Mouse (Mus musculus) fibroblast of lung, adult 2 months (primary cell): ENCODE data around the gene Tardbp.
A peak's percentile ranks its signal among the peaks of the same experiment; 100 is the strongest.

Experiments used
- DNase-seq: peaks from one replicate; pipeline ENCODE4 v3.0.0-alpha.2; 2011; ENCODE audit warnings: low read depth

Tardbp gene

GRCm38 (mm10) chr4:148626623-148627185 lies at the start of gene Tardbp:
Gene Tardbp (minus strand): TSS chr4:148627019.
- DNase-seq, result peak; percentile 80

GRCm38 (mm10) chr4:148676188-148676960 lies 49.6 kb upstream of the Tardbp start:
- no peak for DNase-seq

DNA sequence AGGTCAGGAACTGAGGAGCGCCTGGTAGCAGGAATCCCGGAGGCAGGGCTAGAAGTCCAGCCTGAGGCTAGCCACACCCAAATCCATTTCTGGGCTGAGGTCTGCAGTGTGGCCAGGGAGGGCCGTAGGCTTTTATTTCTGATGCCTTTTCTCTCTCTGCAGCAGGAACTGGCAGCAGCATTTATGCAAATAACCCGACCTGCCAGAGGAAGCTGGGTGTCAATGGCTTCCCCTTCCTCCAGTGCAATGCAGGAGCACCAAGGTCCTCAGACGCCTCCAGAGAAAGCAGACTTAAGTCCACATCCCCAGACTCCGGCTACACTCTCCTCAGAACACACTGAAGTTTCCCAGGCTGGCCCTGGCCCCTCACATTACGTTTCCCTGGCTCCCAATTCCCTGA lies 48.2 kb upstream of the Tardbp start:
- no peak for DNase-seq

DNA sequence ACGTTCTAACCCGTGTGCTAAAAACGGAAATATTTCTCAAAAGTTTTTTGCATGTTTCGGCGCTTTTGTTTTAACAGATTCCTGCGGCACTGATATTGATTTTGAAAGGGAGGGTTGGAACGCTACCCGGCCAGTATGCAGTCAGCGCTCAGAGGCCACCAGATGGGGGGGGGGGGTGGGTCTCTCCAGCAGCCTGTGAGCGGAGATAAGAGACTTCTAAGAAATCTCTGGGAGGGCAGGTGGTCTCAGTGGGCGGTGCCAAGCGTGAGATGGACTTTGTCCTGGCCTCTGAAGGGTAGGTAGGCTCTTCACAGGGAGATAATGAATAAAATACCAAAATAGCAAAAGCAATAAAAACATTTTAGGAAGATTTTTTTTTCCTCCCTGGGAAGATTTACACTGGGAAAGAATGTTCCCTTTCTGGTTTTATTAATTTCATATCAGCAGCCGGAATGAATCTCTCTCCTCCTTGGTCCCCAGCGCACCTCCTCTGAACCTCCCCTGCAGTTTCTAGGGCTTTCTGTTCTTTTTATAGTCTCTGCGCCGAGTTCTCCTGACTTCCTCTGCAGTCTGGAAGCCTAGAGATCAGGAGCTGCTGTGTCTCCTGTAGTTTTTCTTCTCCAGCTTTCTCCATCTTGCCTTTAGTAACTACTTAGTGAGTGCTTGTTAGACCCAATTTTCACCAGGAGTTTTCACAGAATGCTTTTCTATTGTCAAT lies 44.6 kb upstream of the Tardbp start:
- DNase-seq, result no peak

- no peak for DNase-seq
These were observed 40.4 kb upstream of the Tardbp start for GRCm38 (mm10) chr4:148667006-148667755.

- no peak for DNase-seq
These were observed 37.2 kb upstream of the Tardbp start for GRCm38 (mm10) chr4:148664021-148664420.

- no peak for DNase-seq
These were observed 36.5 kb upstream of the Tardbp start for GRCm38 (mm10) chr4:148663326-148663725.

DNA sequence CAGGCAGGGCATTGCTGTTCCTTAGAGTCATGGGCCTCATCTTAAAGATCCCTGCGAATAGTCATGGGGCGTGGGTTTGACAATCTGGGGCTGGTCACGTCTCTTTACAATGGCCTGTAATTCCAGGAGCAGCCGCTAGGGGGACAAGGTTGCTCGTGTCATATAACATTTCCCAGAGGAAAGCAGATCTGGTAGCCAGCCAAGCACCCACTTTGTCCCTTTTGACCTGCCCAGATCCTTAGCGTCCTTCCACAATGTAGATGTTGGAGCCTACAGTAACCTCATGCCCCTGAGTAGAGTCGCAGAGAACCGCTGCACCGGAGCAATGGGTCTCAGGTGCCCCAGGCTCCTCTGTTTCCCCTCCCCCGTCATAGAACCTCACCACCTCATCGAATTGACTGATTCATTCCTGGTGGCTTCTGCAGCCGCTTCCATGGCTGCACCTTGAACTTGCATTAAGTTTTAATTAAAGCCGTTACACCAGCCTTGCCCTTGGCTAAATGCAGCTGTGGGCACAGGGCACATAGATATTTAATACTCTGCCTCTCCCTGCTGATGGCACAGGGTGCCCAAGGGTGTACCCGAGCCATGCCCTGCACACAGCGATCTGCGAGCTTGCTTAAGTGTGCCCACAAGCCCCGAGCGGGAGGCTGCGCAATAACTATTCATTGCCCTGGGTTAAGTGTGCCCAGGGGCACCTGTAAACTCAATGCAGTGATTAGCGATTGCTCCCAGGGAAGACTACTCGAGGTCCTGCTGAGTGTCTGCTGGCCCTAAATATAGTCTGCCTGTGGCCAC lies 35.5 kb upstream of the Tardbp start:
- no peak for DNase-seq

- no peak for DNase-seq
These were observed 33.4 kb upstream of the Tardbp start for GRCm38 (mm10) chr4:148660174-148660573.

DNA sequence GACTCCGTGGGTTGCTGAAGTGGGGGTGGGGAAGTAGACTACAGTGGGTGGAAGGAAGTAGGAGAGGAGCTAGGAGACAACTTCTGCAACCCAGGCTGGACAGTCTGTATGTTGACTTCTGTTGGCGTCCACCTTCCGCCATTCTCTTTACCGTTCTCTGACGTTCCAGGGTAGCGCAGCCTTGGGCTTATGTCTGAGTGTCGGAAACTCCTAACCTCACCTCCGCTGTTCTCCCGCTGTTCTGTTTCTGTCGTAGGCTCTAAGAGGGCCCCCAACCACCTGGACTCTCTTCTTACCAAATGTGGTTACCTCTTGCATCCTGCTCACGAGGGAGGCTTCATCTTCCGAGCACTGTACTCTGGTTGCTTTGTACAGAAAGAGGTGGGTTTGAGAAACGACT lies 31.0 kb upstream of the Tardbp start:
- DNase-seq, result no peak

GRCm38 (mm10) chr4:148656691-148657258 lies 30.0 kb upstream of the Tardbp start:
- DNase-seq, result no peak

DNA sequence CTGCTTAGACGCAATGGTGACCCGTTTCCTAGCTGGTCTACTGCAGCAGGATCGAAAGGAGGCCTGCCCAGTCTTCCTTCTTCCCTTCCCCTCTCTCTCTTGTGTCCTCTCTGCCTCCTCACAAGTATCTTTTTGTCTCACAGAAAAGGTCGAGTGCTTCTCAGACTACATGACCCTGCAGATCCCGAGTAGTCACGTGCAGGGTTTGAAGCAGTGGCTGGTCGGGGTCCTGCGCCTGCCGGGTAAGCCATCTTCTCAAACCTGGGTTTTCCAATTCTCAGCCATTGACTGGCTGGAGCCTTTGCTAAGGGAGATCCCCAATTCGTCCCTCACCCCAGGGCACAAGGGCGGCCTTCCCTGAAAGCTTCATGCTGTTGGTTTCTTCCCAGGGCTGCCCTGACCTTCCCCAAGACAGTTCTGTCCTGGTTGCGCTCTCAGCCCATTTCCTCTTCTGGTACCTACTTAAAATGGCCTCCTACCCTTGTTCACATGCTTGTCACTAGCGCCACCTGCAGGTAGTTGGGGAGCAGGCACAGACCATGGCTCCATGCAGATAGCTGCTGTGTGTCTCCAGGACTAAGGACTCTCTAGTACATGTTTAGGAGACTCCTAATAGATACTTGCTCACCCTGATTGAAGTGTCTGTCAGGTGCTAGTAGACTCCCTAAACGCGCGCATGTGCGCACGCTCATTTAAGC lies 28.0 kb upstream of the Tardbp start:
- no peak for DNase-seq

DNA sequence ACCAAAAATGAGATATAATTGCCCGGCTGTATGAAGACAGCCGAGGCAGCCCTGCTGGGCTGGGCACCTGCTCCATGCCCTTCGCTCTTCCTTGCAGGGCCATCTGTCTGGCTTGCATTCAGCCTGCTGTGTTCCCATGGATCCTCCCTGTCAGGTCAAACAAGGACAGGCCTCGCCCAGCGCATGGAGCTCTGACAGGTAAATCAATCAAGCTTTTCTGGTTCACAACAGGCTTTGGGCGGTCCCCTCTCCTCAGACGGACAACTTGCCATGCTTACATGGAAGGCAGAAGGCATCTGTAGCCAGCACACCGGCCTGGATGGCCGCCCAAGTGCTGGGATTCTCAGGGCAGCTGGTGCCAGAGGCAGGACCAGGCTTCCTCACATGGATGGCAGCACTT lies 24.2 kb upstream of the Tardbp start:
- DNase-seq, result no peak

- no peak for DNase-seq
These were observed 22.5 kb upstream of the Tardbp start for GRCm38 (mm10) chr4:148649309-148649708.

DNA sequence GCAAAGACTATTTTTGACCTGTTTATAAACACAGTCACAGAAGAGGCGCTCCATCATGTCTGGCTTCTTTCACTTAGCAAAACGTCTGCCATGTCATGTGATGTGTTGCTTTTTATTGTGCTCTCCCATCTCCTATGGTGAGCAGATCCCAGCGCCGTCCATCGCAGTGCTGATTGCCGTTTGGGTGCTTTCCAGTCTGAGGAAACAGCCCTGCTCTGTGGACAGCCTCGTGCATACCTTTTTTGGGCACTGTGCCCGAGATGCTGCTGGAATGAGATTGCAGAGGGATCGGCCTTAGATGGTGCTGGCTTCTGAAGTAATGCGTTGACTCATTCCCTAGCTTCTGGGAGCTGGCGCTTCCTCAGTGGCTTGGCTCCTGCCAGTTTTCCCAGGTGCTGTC lies 19.8 kb upstream of the Tardbp start:
- DNase-seq, result peak; percentile 23

DNA sequence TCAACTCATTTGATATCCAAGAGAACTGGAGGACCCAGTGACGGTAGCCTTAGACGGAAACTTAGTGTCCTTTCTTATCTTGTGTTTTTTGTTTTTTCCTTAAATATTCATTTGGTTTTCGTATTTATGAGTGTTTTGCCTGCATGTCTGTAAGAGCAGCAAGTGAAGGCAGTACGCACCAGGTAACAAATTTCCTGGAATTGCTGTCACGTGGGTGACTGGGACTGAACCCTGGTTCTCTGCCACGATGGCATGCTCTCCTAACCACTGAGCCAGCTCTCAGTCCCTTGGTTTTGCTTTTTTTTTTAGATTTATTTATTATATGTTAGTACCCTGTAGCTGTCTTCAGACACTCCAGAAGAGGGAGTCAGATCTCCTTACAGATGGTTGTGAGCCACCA lies 18.1 kb upstream of the Tardbp start:
- no peak for DNase-seq

GRCm38 (mm10) chr4:148644157-148644511 lies 17.3 kb upstream of the Tardbp start:
- DNase-seq, result peak; percentile 3

DNA sequence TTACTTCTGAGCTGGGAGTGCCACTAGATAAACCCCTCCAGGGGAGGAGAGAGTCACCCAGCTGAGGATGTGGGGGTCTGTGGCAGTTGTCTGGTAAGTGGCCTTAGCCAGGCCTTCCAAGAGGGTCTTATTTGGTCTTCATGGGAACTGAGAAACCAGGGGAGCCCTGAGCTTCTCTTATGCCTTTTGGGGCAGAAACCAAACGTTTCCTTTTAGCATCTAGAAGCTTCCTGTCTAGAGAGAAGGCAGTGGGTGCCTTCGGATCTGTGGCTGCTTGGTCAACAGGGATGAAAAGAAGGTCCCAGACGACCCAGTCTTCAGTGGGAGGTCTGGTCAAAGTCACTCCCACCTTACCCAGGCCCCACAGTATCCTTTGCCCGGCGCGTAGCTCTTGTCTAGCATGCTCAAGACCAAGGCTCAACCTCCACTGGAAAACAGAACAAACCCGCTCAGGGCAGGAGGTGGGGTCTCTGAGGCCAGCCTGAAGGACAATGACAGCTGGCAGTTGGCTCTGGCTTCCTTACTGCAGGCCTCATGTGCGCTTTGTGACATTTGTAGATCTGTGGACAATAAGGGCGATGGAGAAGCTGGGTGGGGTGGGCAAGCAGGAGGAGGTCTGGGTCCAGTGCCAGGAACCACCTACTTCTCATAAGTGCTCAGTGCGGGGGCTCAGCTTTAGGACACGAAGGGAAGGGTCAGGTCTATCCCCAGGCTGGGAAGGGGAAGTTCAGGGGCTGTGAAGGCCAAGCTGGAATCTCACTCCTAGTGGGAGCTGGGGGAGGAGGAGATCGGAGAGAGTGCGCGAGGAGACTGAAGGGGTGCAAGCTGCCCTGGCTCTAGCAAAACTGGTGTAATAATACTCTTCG lies 16.7 kb upstream of the Tardbp start, which contains the start of gene Gm572:
Gm572 (plus strand) TSS at position 27 of the 866 bp plus-strand sequence.
- DNase-seq, result no peak

DNA sequence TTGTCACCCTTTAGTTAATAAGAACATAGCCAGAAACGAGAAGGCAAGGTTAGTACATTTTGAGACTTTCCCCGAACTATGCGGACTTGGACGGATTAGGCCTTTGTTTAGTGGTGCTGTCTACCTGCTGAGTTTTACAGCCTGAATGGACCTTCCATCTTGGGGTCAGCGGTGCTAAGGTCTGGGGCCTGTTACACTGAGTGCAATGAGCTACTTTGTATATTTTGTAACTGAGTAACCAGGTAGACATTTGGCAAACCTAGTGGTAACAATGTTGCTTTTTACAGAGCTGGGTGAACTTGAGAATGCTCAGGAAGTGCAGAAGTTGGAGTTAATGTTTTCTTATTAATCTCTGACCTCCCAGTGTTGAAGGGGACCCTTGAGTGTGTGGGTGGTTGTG lies 14.3 kb upstream of the Tardbp start:
- no peak for DNase-seq

- no peak for DNase-seq
These were observed 12.6 kb upstream of the Tardbp start for GRCm38 (mm10) chr4:148639455-148639854.
